Mouse (Mus musculus) heart, embryonic 16.5 days (tissue): ENCODE data around the gene Tollip. TPM values are rescaled to one million over a fixed set of nuclear protein-coding genes. Genes with fewer than 3 reads are reported as not detected.

Experiments used
- ATAC-seq: fragments of 200-750 bp; cut with Nextera tagmentation; replicated peaks from 2 replicates; pipeline ENCODE4 v1.8.0; 2017; ENCODE audit warnings: moderate number of reproducible peaks; ENCODE audit not compliant: insufficient read depth, low FRiP score; ENCODE audit errors: extremely low read depth
- H3K27ac ChIP-seq: fragments of 300-500 bp; sonication (generic); 2 replicates; pipeline ENCODE4 v1.5.1; 2014; ENCODE audit warnings: mild to moderate bottlenecking, low read length, control low read depth, moderate library complexity
- H3K27me3 ChIP-seq: fragments of 300-500 bp; sonication (generic); 2 replicates; pipeline ENCODE4 v1.6.1; 2014; ENCODE audit warnings: low read length, mixed read lengths; ENCODE audit not compliant: control insufficient read depth, insufficient read depth
- H3K36me3 ChIP-seq: fragments of 300-500 bp; sonication (generic); 2 replicates; pipeline ENCODE4 v1.6.1; 2014; ENCODE audit not compliant: control insufficient read depth, insufficient read depth
- H3K4me1 ChIP-seq: fragments of 300-500 bp; sonication (generic); 2 replicates; pipeline ENCODE4 v1.6.1; 2014; ENCODE audit warnings: low read length, mixed read lengths; ENCODE audit not compliant: control insufficient read depth, insufficient read depth
- H3K4me2 ChIP-seq: fragments of 300-500 bp; sonication (generic); 2 replicates; pipeline ENCODE4 v1.6.1; 2014; ENCODE audit warnings: low read depth, mild to moderate bottlenecking, control low read depth, low read length
- H3K4me3 ChIP-seq: fragments of 300-500 bp; sonication (generic); 2 replicates; pipeline ENCODE4 v1.5.1; 2014; ENCODE audit warnings: mild to moderate bottlenecking, control low read depth, low read length
- H3K9ac ChIP-seq: fragments of 300-500 bp; sonication (generic); 2 replicates; pipeline ENCODE4 v1.6.1; 2014; ENCODE audit warnings: low read length, control low read depth
- H3K9me3 ChIP-seq: fragments of 300-500 bp; sonication (generic); replicated peaks from 2 replicates; pipeline ENCODE4 v1.6.1; 2016; ENCODE audit warnings: low read length; ENCODE audit not compliant: control insufficient read depth
- WGBS: fragments of 180-500 bp; shearing (Covaris S2); extraction: QIAGEN DNeasy Blood & Tissue Kit; methylation state at CpG from one replicate; pipeline ENCODE4 v1.1.7; 2014; 5-methylcytosine and 5-hydroxymethylcytosine counted together
- polyA plus RNA-seq: library from polyadenylated mRNA; unstranded; fragments of >200 nt; fragmentation: Nextera tagmentation; extraction: Ambion mirVana; gene quantifications from 2 replicates; pipeline ENCODE4 v1.2.1, GENCODE M21; 2015

The Tollip gene
- polyA plus RNA-seq, 1 experiment from 2014 or later, result 46.6 TPM

DNA sequence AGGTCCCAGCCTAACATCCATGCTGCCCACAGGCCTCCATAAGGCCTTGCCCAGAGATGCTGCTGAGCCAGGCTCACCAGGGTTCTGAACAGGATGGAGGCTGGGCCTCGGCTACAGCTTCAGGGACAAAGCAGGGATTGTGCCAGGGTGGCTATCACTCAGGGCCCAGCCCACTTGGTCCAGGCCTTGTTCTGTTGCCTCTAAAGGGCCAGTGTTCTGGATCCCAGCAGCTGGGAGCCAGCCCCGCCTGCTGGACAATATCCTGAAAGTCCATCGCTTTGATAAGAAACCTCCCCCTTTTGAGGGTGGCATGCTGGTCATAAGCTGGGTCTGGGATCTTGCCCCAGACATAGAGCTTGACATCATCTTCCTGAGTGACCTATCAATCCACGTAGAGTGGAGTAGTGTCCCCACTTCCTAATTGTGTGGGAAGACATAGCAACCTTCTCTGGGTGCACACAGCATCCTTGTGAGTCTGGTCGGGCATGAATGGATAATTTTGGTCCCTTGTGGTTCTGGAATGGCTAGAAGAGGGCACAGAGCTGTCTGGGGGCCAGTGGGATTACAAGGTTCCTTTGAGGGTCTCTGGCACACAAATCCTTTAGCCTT lies 37.4 kb upstream of the Tollip start:
- Histone ChIP-seq H3K9me3 (peaks cover 5% of the 10 kb centered on the region), H3K36me3 (no peaks in the 10 kb centered on the region), H3K9ac (no peak overlapping the region), H3K4me2 (no peak overlapping the region), H3K4me3 (no peak overlapping the region), H3K27me3 (peaks cover 57% of the 10 kb centered on the region), H3K4me1 (no peaks in the 10 kb centered on the region), H3K27ac (no peak overlapping the region)
- ATAC-seq, result no peak
- 64% methylated on average over 5 of the region's 5 CpGs for WGBS

DNA sequence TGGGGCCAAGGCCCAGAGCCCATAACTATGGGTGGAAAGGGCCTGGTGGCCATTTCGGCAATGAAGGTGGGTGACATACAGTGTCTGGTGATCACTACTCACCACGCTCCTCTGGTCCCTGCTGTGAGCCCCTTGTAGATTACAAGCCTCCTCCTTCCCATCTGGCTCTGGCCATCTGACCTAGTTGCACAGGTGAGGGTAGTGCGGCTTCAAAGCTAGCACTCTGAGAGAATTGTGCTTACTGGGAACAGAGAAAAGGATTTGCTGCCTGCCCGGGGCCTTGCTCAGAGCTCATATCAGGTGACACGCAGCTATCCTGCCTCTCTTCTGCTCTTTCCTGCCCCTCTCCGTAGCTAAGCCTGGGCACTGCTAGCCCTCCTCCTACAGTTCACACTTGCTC lies 35.3 kb upstream of the Tollip start:
- Histone ChIP-seq H3K4me3 (no peak overlapping the region), H3K9me3 (peaks cover 5% of the 10 kb centered on the region), H3K4me1 (0 out of 2 replicates have a peak, but pooled peaks cover 3% of the 10 kb centered on the region), H3K27me3 (peaks cover 70% of the 10 kb centered on the region), H3K9ac (no peak overlapping the region), H3K27ac (no peak overlapping the region), H3K36me3 (no peaks in the 10 kb centered on the region), H3K4me2 (no peak overlapping the region)
- ATAC-seq, result no peak
- WGBS, result 62% methylated on average over 6 of the region's 6 CpGs

- Histone ChIP-seq H3K36me3 (no peaks in the 10 kb centered on the region), H3K27me3 (peaks cover 75% of the 10 kb centered on the region), H3K9me3 (peaks cover 5% of the 10 kb centered on the region), H3K4me1 (0 out of 2 replicates have a peak, but pooled peaks cover 3% of the 10 kb centered on the region), H3K4me2 (no peak overlapping the region), H3K4me3 (no peak overlapping the region), H3K9ac (no peak overlapping the region), H3K27ac (no peak overlapping the region)
- 60% methylated on average over 4 of the region's 4 CpGs for WGBS
- no peak for ATAC-seq
Measured at GRCm38 (mm10) chr7:141952920-141953319, 34.6 kb upstream of the Tollip start.

GRCm38 (mm10) chr7:141951821-141952220 lies 33.5 kb upstream of the Tollip start:
- peaks cover 5% of the 10 kb centered on the region for H3K9me3 ChIP-seq
- peaks cover 80% of the 10 kb centered on the region for H3K27me3 ChIP-seq
- no peak overlapping the region for H3K27ac ChIP-seq
- no peak overlapping the region for H3K4me3 ChIP-seq
- no peaks in the 10 kb centered on the region for H3K36me3 ChIP-seq
- H3K9ac ChIP-seq, result no peak overlapping the region
- WGBS, result 82% methylated on average over 4 of the region's 4 CpGs
- no peak overlapping the region for H3K4me2 ChIP-seq
- ATAC-seq, result no peak
- 0 out of 2 replicates have a peak, but pooled peaks cover 3% of the 10 kb centered on the region for H3K4me1 ChIP-seq

- Histone ChIP-seq H3K4me1 (0 out of 2 replicates have a peak, but pooled peaks cover 3% of the 10 kb centered on the region), H3K4me2 (peak overlapping the region; percentile 80), H3K36me3 (no peaks in the 10 kb centered on the region), H3K9ac (peak overlapping the region; percentile 30; the same call in 1 of the 2 replicates), H3K27me3 (peaks cover 87% of the 10 kb centered on the region), H3K27ac (no peak overlapping the region), H3K9me3 (peaks cover 5% of the 10 kb centered on the region), H3K4me3 (peak overlapping the region; percentile 53)
- ATAC-seq, result no peak
- WGBS, result 2% methylated on average over 53 of the region's 84 CpGs
Measured at GRCm38 (mm10) chr7:141950104-141951013, 32.1 kb upstream of the Tollip start.

- Histone ChIP-seq H3K4me2 (peak overlapping the region; percentile 80), H3K4me1 (0 out of 2 replicates have a peak, but pooled peaks cover 3% of the 10 kb centered on the region), H3K9ac (peak overlapping the region; percentile 30; the same call in 1 of the 2 replicates), H3K27ac (no peak overlapping the region), H3K4me3 (peak overlapping the region; percentile 53), H3K27me3 (peaks cover 87% of the 10 kb centered on the region), H3K36me3 (no peaks in the 10 kb centered on the region), H3K9me3 (peaks cover 5% of the 10 kb centered on the region)
- under 1% methylated on average over 31 of the region's 54 CpGs for WGBS
- peak; percentile 55; the same call in 1 of the 2 replicates for ATAC-seq
Measured at GRCm38 (mm10) chr7:141949799-141950103, 31.4 kb upstream of the Tollip start.

- Histone ChIP-seq H3K27ac (no peak within 1 kb of the TSS), H3K27me3 (peaks cover 83% of the 10 kb centered on the region), H3K4me3 (peak within 1 kb of the TSS; percentile 53), H3K9ac (peak within 1 kb of the TSS; percentile 30; the same call in 1 of the 2 replicates), H3K4me1 (0 out of 2 replicates have a peak, but pooled peaks cover 3% of the 10 kb centered on the region), H3K9me3 (peaks cover 5% of the 10 kb centered on the region), H3K36me3 (no peaks in the 10 kb centered on the region), H3K4me2 (peak within 1 kb of the TSS; percentile 80)
- WGBS, result 2% methylated on average over 51 of the region's 55 CpGs
- peak; percentile 96 for ATAC-seq
Measured at GRCm38 (mm10) chr7:141948906-141949798, 30.8 kb upstream of the Tollip start, which contains the start of gene Brsk2. Gene Brsk2 (plus strand): TSS chr7:141949751.

GRCm38 (mm10) chr7:141948045-141948444 lies 29.7 kb upstream of the Tollip start:
- H3K9me3 ChIP-seq, result peaks cover 5% of the 10 kb centered on the region

More at GRCm38 (mm10) chr7:141948045-141948444, 29.7 kb upstream of the Tollip start:
- Histone ChIP-seq H3K27me3 (peaks cover 74% of the 10 kb centered on the region), H3K4me2 (no peak overlapping the region), H3K9ac (no peak overlapping the region), H3K36me3 (no peaks in the 10 kb centered on the region), H3K4me1 (0 out of 2 replicates have a peak, but pooled peaks cover 3% of the 10 kb centered on the region), H3K27ac (no peak overlapping the region), H3K4me3 (no peak overlapping the region)
- WGBS, result 69% methylated on average over 1 of the region's 1 CpGs
- ATAC-seq, result no peak
